Mouse (Mus musculus) liver, adult 2 months (tissue): Measurements from ENCODE around the gene Agap1.

Experiments
- CTCF ChIP-seq: fragments of 200-500 bp; IDR thresholded peaks from 2 replicates; pipeline ENCODE4 v1.5.1; 2011; ENCODE audit warnings: low read depth, low read length, control low read depth
- POLR2A ChIP-seq: fragments of 200-500 bp; IDR thresholded peaks from 2 replicates; pipeline ENCODE4 v1.6.1; 2011; ENCODE audit warnings: low read length, control low read depth; ENCODE audit not compliant: insufficient read depth; ENCODE audit errors: extremely low read depth

DNA sequence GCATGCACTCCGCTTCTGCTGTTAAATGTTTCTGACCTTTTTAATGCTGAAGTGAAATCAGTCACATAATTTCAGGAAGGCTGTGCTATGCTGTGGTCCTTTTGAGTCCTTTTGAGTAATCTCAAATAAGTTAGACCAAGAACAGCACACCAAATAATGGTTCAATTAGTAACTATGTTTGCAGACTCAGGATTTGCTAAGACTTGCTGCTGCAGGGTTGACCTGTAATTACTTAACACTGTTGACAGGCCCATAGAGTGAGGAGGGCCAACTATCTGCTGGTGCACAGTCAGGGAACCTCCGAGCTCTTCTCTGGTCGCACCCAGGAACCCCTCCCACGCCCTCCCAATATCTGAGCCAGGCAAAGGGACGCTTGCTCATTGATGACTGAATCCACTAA lies 255.2 kb downstream of the Agap1 start:
- TF ChIP-seq CTCF: no peak
- no peak for TF ChIP-seq POLR2A
